Mouse (Mus musculus): ENCODE data around the gene Zbtb7a.

Zbtb7a gene

DNA sequence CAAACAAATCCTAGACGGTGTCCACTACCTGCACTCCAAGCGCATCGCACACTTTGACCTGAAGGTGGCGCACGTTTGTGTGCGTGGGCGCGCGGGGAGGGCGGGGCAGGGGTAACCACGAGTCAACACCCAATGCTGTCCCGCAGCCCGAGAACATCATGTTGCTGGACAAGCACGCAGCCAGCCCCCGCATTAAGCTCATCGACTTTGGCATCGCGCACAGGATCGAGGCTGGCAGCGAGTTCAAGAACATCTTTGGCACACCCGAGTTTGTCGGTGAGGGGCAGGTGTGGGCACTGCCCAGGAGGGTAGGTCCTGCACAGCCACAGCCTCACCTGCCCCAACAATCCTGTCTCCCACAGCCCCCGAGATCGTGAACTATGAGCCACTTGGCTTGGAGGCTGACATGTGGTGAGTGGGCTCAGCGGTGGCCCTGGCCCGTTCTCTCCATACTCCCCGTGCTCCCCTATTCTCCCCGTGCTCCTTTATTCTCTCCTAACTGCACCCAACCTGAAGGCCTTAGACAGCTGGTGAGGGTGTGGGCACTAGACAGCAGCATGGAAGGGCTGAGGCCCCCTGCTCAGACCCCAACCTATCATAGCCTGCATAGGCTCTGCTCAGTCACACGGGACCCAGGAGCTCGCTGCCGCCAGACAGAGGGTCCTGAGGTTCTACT lies 55.4 kb downstream of the Zbtb7a start:
- DNase-seq (ENCODE audit: low spot score in 2 of 2): peak in 1 of 2 experiments; percentile 44

- no peak for DNase-seq (ENCODE audit: low spot score in 2 of 2)
These were observed 55.9 kb downstream of the Zbtb7a start for GRCm38 (mm10) chr10:81190912-81191321.

DNA sequence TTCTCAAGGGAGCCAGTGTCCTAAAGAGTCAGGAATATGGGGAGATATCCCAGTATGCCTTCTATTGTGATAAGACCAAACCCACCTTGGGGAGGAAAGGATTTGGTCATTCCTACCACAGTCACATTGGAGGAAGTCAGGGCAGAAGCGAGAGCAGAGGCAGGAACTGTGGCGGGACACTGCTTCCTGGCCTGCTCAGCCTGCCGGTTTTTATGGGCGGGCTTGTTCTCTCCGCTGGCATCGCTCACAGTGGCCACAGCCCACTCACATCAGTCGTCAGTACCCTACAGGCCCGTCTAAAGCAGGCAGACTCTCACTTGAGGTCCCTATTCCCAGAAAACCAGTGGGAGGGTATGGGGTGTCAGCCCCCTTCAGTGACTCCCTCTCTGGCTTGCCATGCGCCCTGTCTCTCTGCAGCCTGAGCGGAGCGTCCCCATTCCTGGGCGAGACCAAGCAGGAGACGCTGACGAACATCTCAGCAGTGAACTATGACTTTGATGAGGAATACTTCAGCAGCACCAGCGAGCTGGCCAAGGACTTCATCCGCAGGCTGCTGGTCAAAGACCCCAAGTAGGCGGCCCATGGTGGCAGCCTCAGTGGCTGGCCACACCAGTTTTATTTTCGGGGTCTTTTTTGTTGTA lies 56.4 kb downstream of the Zbtb7a start:
- DNase-seq (ENCODE audit: low spot score in 2 of 2): no peak

GRCm38 (mm10) chr10:81192270-81192967 lies 57.4 kb downstream of the Zbtb7a start:
- peak; percentile 87 to 88 for DNase-seq (ENCODE audit: low spot score in 2 of 2)

DNA sequence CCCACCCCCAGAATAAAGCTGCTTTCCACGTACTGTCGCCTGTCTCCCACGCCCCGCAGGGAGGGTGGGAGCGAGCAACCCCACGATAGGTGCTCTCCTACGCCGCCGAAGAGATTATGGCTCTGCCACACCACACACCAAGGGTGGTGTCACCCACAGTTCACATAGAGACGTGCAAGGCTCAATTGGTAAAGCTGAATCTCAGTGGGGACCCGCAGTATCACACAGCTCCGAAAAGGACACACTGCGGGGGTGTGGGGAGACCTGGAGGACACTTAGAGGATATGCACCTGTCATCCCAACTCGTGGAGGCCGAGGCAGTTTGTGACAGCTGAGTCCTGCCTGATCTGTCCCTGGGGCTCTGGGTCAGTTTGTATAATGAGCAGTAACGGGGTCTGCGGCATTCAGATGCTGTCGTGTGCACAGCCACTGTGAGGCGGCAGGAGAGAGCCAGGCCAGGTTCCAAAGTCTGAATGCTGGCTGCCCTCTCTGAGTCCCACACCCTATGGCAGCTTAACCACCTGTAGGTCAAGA lies 58.0 kb downstream of the Zbtb7a start:
- DNase-seq (ENCODE audit: low spot score in 2 of 2): no peak

GRCm38 (mm10) chr10:81193991-81194774 lies 59.2 kb downstream of the Zbtb7a start:
- DNase-seq (ENCODE audit: low spot score in 2 of 2): no peak

GRCm38 (mm10) chr10:81195300-81195699 lies 60.3 kb downstream of the Zbtb7a start:
- DNase-seq (ENCODE audit: low spot score in 2 of 2): peak in 1 of 2 experiments; percentile 23

GRCm38 (mm10) chr10:81196470-81197065 lies 61.5 kb downstream of the Zbtb7a start:
- peak in 1 of 2 experiments; percentile 8 for DNase-seq (ENCODE audit: low spot score in 2 of 2)

DNA sequence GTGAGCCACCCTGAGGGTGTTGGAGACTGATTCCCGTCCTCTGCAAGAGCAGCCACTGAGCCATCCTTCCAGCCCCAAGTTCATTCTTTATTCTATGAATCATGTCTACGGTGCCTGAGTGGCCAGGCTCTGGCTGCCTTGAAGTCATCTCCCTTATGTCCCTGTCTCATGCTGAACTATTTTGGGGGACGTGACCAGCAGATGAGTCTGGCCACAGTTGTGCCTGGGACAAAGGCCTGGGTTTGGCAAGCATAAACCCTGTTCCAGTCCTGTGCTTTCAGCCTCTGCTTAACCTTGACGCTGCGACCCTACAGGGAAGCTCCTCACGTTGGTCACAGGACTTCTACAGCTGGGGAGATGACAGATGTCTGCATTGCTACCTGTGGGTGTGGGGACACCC lies 62.3 kb downstream of the Zbtb7a start:
- DNase-seq (ENCODE audit: low spot score in 2 of 2): no peak

GRCm38 (mm10) chr10:81198230-81198629 lies 63.2 kb downstream of the Zbtb7a start:
- peak in 1 of 2 experiments; percentile 15 for DNase-seq (ENCODE audit: low spot score in 2 of 2)

DNA sequence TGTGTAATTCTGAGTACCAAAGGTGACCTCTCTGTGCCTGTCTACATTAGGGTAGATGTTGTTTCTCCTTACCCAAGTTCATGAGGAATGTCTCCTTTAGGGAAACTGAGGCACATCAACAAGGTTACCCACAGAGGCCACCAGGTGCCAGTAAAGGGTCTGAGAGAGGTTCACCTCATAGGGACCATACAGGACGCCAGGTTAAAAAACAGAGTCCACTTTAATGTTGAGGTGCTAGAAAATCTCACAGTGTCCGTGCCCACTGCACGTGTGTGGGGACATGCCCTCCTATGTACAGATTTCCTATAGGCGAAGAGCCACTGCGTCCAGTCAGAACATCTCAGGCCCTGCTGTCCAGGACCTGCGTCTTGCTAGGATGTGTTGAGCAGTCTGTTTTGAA lies 64.0 kb downstream of the Zbtb7a start:
- DNase-seq (ENCODE audit: low spot score in 2 of 2): no peak

DNA sequence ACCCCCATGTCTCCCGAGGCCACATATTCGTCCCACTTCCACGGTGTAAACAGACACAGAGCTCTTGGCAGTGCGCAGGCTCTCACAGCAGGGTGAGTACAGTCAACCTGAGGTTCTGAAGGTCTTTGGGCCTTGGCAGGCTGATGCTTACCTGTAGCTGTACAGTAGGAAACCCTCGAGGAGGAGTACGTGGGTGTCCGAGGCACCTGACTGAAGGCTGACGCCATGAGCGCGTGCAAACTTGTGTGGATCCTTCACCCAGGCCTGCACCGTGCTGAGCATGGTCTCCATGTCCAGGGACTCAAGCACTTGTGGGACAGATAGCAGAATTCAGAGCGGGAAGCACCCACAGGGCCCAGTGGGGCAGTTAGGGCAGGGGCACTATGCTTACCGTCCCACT lies 65.1 kb downstream of the Zbtb7a start:
- no peak for DNase-seq (ENCODE audit: low spot score in 2 of 2)

DNA sequence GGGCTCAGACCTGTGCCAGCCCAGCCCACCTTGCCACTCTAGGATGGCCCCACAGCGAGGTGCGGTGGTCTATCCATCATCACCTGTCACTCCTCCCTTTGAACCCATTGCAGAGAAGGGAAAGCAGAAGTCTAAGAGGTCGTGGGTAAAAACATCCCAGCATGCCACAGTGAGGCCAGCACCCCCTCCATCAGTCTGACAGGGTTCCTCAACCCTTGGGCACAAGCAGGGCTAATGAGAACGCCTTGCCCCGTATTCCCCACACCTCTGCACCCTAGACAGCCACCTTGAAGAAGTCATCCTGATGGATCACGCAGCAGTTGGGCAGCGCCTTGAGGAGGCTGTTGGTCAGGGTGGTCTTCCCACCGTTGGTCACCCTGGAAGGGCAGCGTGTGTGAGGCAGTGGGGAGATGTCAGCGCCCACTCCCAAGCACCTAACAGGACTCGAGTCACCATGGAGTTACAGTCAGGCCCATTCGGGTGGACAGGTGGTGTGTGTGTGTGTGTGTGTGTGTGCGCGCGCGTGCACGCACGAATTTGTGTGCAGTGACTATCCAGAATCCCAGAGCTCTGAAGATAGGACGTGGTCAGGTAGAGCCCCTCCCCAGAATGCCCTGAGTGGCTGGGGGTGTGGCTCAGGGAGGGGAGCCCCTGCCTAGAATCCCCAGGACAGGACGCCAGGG lies 65.7 kb downstream of the Zbtb7a start:
- DNase-seq (ENCODE audit: low spot score in 2 of 2): no peak

DNA sequence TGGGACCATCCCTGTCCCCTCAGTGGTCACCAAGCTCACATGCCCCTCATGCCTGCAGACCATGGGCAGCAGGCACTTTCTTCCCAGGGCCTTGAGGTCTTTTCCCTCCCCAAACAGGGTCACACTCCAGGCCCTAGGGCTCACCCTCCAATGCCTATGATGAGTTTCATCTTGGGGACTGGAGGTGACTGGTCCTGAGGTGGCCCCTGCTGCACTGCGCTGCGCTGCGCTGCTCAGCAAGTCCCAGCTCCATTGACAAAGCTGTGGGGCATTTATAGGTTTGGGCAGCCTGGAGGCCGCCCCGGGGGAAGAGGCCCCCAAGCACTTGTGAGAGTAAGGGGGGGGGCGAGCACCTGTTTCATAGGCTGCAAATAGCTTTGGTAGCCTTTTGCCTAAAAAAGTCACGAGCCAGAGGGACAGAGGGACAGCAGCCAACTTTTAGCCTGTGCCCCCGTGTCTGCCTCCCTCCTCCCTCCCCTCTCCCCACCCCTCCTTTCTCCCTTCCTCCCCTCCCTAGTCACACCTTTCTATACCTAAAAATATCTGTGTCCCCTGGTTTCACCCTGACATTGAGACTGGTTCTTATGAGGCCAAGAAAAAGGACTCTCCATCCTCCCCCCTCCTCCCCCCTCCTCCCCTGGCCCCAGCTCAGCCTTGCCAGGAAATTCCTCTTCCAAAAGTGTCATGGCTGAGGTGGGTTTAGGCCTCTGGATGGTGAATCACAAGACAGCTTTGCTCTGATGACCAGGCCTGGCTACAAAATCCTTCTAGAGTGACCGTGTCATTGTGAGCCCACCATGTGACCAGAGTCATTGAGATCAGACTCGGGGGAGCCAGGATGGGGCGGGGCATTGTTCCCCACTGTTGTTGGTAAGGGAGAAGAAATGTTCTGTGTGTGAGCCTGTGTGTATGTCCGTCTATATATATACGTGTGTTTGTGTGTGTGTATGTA lies 67.1 kb downstream of the Zbtb7a start, which contains the start of gene Nmrk2:
Nmrk2 (minus strand) TSS at position 245 of the 952 bp plus-strand sequence.
- no peak for DNase-seq (ENCODE audit: low spot score in 2 of 2)

All from frontal cortex, postnatal 10 days (tissue).